Mouse (Mus musculus) neural tube, embryonic 15.5 days (tissue): ENCODE measurements around the gene Muc5b. TPM values are rescaled to one million over a fixed set of nuclear protein-coding genes. Genes with fewer than 3 reads are reported as not detected.
"Not testable (repeated sequence)": the region's sequence is repeated elsewhere in the genome, so short reads cannot be mapped to it uniquely, and the experiment has no call there.

ENCODE experiments used
- ATAC-seq: fragments of 200-750 bp; cut with Nextera tagmentation; 2 replicates; pipeline ENCODE4 v1.8.0; 2017; ENCODE audit warnings: mild to moderate bottlenecking, moderate TSS enrichment, moderate library complexity; ENCODE audit not compliant: low FRiP score
- H3K27ac ChIP-seq: fragments of 300-500 bp; sonication (generic); replicated peaks from 2 replicates; pipeline ENCODE4 v1.5.1; 2015; ENCODE audit warnings: mild to moderate bottlenecking, inconsistent platforms
- H3K27me3 ChIP-seq: fragments of 300-500 bp; sonication (generic); replicated peaks from 2 replicates; pipeline ENCODE4 v1.6.1; 2015; ENCODE audit warnings: inconsistent platforms
- H3K36me3 ChIP-seq: fragments of 300-500 bp; sonication (generic); 2 replicates; pipeline ENCODE4 v1.6.1; 2015; ENCODE audit warnings: inconsistent platforms
- H3K4me1 ChIP-seq: fragments of 300-500 bp; sonication (generic); 2 replicates; pipeline ENCODE4 v1.6.1; 2015; ENCODE audit warnings: inconsistent platforms
- H3K4me2 ChIP-seq: fragments of 300-500 bp; sonication (generic); 2 replicates; pipeline ENCODE4 v1.6.1; 2015; ENCODE audit warnings: inconsistent platforms, mild to moderate bottlenecking, moderate library complexity
- H3K4me3 ChIP-seq: fragments of 300-500 bp; sonication (generic); replicated peaks from 2 replicates; pipeline ENCODE4 v1.5.1; 2015; ENCODE audit warnings: mild to moderate bottlenecking, inconsistent platforms
- H3K9ac ChIP-seq: fragments of 300-500 bp; sonication (generic); replicated peaks from 2 replicates; pipeline ENCODE4 v1.6.1; 2015; ENCODE audit warnings: mild to moderate bottlenecking, inconsistent platforms
- H3K9me3 ChIP-seq: fragments of 300-500 bp; sonication (generic); replicated peaks from 2 replicates; pipeline ENCODE4 v1.6.1; 2016; ENCODE audit warnings: inconsistent platforms
- WGBS: fragments of 180-500 bp; shearing (Covaris S2); methylation state at CpG from one replicate; pipeline ENCODE4 v1.1.7; 2015; ENCODE audit warnings: mixed read lengths; 5-methylcytosine and 5-hydroxymethylcytosine counted together
- polyA plus RNA-seq: library from polyadenylated mRNA; unstranded; fragments of >200 nt; fragmentation: Nextera tagmentation; extraction: Ambion mirVana; gene quantifications from 2 replicates; pipeline ENCODE4 v1.2.1, GENCODE M21; 2015

Gene Muc5b
- polyA plus RNA-seq, result 0.04 and 0.08 TPM in 2 replicates

GRCm38 (mm10) chr7:141838779-141839178, at the start of gene Muc5b:
Muc5b (plus strand) TSS chr7:141839070.
- H3K27ac ChIP-seq, result no peak within 1 kb of the TSS
- H3K36me3 ChIP-seq, result no peaks in the 10 kb centered on the region
- no peak for ATAC-seq
- H3K4me2 ChIP-seq, result no peak within 1 kb of the TSS
- WGBS, result 65% methylated on average over 5 of the region's 5 CpGs
- no peak within 1 kb of the TSS for H3K9ac ChIP-seq
- H3K27me3 ChIP-seq, result no peaks in the 10 kb centered on the region
- no peak within 1 kb of the TSS for H3K4me3 ChIP-seq
- H3K9me3 ChIP-seq, result no peaks in the 10 kb centered on the region
- H3K4me1 ChIP-seq, result no peaks in the 10 kb centered on the region

GRCm38 (mm10) chr7:141794251-141794650, 44.6 kb upstream of the Muc5b start:
- no peak overlapping the region for H3K9ac ChIP-seq
- no peak overlapping the region for H3K4me2 ChIP-seq
- no peaks in the 10 kb centered on the region for H3K9me3 ChIP-seq
- ATAC-seq, result no peak
- H3K36me3 ChIP-seq, result no peaks in the 10 kb centered on the region
- no peaks in the 10 kb centered on the region for H3K27me3 ChIP-seq
- no peaks in the 10 kb centered on the region for H3K4me1 ChIP-seq
- 94% methylated on average over 1 of the region's 1 CpGs for WGBS
- H3K27ac ChIP-seq, result no peak overlapping the region
- H3K4me3 ChIP-seq, result no peak overlapping the region

GRCm38 (mm10) chr7:141803206-141803605, 35.7 kb upstream of the Muc5b start:
- Histone ChIP-seq H3K27me3 (no peaks in the 10 kb centered on the region), H3K4me3 (no peak overlapping the region), H3K9ac (no peak overlapping the region), H3K27ac (no peak overlapping the region), H3K4me2 (no peak overlapping the region), H3K36me3 (no peaks in the 10 kb centered on the region), H3K9me3 (no peaks in the 10 kb centered on the region), H3K4me1 (no peaks in the 10 kb centered on the region)
- no peak for ATAC-seq
- WGBS, result 90% methylated on average over 7 of the region's 7 CpGs

GRCm38 (mm10) chr7:141805384-141805783, 33.5 kb upstream of the Muc5b start:
- Histone ChIP-seq H3K9me3 (no peaks in the 10 kb centered on the region), H3K9ac (no peak overlapping the region), H3K4me1 (no peaks in the 10 kb centered on the region), H3K27me3 (no peaks in the 10 kb centered on the region), H3K27ac (no peak overlapping the region), H3K4me2 (no peak overlapping the region), H3K36me3 (no peaks in the 10 kb centered on the region), H3K4me3 (no peak overlapping the region)
- WGBS, result 88% methylated on average over 7 of the region's 7 CpGs
- ATAC-seq, result no peak

GRCm38 (mm10) chr7:141807823-141808222, 31.0 kb upstream of the Muc5b start:
- not testable (repeated sequence) for H3K4me1 ChIP-seq, H3K9ac ChIP-seq, H3K4me3 ChIP-seq, H3K36me3 ChIP-seq, H3K27ac ChIP-seq, ATAC-seq, H3K9me3 ChIP-seq, H3K4me2 ChIP-seq, H3K27me3 ChIP-seq
- WGBS, result no CpG with 5 or more reads among the region's 4 CpGs

- not testable (repeated sequence) for H3K27ac ChIP-seq, H3K27me3 ChIP-seq, H3K9ac ChIP-seq, H3K4me3 ChIP-seq, H3K9me3 ChIP-seq, ATAC-seq, H3K36me3 ChIP-seq, H3K4me1 ChIP-seq, H3K4me2 ChIP-seq
- WGBS, result no CpG with 5 or more reads among the region's 4 CpGs
Measured at GRCm38 (mm10) chr7:141809933-141810332, 28.9 kb upstream of the Muc5b start.

GRCm38 (mm10) chr7:141813321-141813720, 25.5 kb upstream of the Muc5b start:
- Histone ChIP-seq H3K9ac (no peak overlapping the region), H3K4me2 (no peak overlapping the region), H3K27ac (no peak overlapping the region), H3K27me3 (no peaks in the 10 kb centered on the region), H3K36me3 (no peaks in the 10 kb centered on the region), H3K4me3 (no peak overlapping the region), H3K4me1 (peaks cover 7% of the 10 kb centered on the region; the same call in 1 of the 2 replicates), H3K9me3 (no peaks in the 10 kb centered on the region)
- no peak for ATAC-seq
- 80% methylated on average over 4 of the region's 4 CpGs for WGBS

- ATAC-seq, result no peak
- Histone ChIP-seq H3K4me3 (no peak overlapping the region), H3K4me2 (no peak overlapping the region), H3K27me3 (no peaks in the 10 kb centered on the region), H3K9ac (no peak overlapping the region), H3K36me3 (no peaks in the 10 kb centered on the region), H3K4me1 (peaks cover 7% of the 10 kb centered on the region; the same call in 1 of the 2 replicates), H3K27ac (no peak overlapping the region), H3K9me3 (no peaks in the 10 kb centered on the region)
- WGBS, result 71% methylated on average over 4 of the region's 4 CpGs
Measured at GRCm38 (mm10) chr7:141815361-141815760, 23.5 kb upstream of the Muc5b start.

- 54% methylated on average over 11 of the region's 11 CpGs for WGBS
- no peaks in the 10 kb centered on the region for H3K36me3 ChIP-seq
- no peak overlapping the region for H3K27ac ChIP-seq
- no peak overlapping the region for H3K4me3 ChIP-seq
- peaks cover 7% of the 10 kb centered on the region; the same call in 1 of the 2 replicates for H3K4me1 ChIP-seq
- ATAC-seq, result no peak; the same call in 1 of the 2 replicates
- no peaks in the 10 kb centered on the region for H3K27me3 ChIP-seq
- H3K9me3 ChIP-seq, result no peaks in the 10 kb centered on the region
- no peak overlapping the region for H3K4me2 ChIP-seq
- no peak overlapping the region for H3K9ac ChIP-seq
Measured at GRCm38 (mm10) chr7:141817355-141818075, 21.4 kb upstream of the Muc5b start.

- 74% methylated on average over 3 of the region's 3 CpGs for WGBS
- Histone ChIP-seq H3K9ac (no peak overlapping the region), H3K4me1 (peaks cover 7% of the 10 kb centered on the region; the same call in 1 of the 2 replicates), H3K4me3 (no peak overlapping the region), H3K27me3 (no peaks in the 10 kb centered on the region), H3K27ac (no peak overlapping the region), H3K36me3 (no peaks in the 10 kb centered on the region), H3K4me2 (no peak overlapping the region), H3K9me3 (no peaks in the 10 kb centered on the region)
- no peak for ATAC-seq
Measured at GRCm38 (mm10) chr7:141818267-141818666, 20.6 kb upstream of the Muc5b start.

GRCm38 (mm10) chr7:141822582-141823261, 16.1 kb upstream of the Muc5b start:
- no peaks in the 10 kb centered on the region for H3K27me3 ChIP-seq
- H3K4me2 ChIP-seq, result no peak overlapping the region
- 45% methylated on average over 4 of the region's 4 CpGs for WGBS
- no peak overlapping the region for H3K9ac ChIP-seq
- no peaks in the 10 kb centered on the region for H3K36me3 ChIP-seq
- no peak overlapping the region for H3K27ac ChIP-seq
- no peak for ATAC-seq
- H3K9me3 ChIP-seq, result no peaks in the 10 kb centered on the region
- H3K4me3 ChIP-seq, result no peak overlapping the region
- H3K4me1 ChIP-seq, result peaks cover 4% of the 10 kb centered on the region; the same call in 1 of the 2 replicates

- Histone ChIP-seq H3K9ac (no peak overlapping the region), H3K4me2 (no peak overlapping the region), H3K27me3 (no peaks in the 10 kb centered on the region), H3K4me3 (no peak overlapping the region), H3K27ac (no peak overlapping the region), H3K9me3 (no peaks in the 10 kb centered on the region), H3K4me1 (no peaks in the 10 kb centered on the region; the same call in 1 of the 2 replicates), H3K36me3 (no peaks in the 10 kb centered on the region)
- 86% methylated on average over 6 of the region's 6 CpGs for WGBS
- ATAC-seq, result no peak
Measured at GRCm38 (mm10) chr7:141823699-141824098, 15.2 kb upstream of the Muc5b start.
